Mouse (Mus musculus) C2C12 (cell line): Measurements from ENCODE around the gene Cep41. TPM values are rescaled to one million over a fixed set of nuclear protein-coding genes. Genes with fewer than 3 reads are reported as not detected.

Experiments used
- H3K27me3 ChIP-seq: one replicate; pipeline ENCODE4 v1.6.1; 2011; ENCODE audit not compliant: control insufficient read depth, insufficient read depth, insufficient read length
- H3K36me3 ChIP-seq: one replicate; pipeline ENCODE4 v1.6.1; 2011; ENCODE audit not compliant: control insufficient read depth, insufficient read depth
- H3K4me3 ChIP-seq: one replicate; pipeline ENCODE4 v1.5.1; 2011; ENCODE audit warnings: mild to moderate bottlenecking, control low read depth; ENCODE audit not compliant: poor library complexity, insufficient read depth, severe bottlenecking
- H3K79me2 ChIP-seq: one replicate; pipeline ENCODE4 v1.6.1; 2011; ENCODE audit not compliant: control insufficient read depth, insufficient read depth
- H3K79me3 ChIP-seq: one replicate; pipeline ENCODE4 v1.6.1; 2011; ENCODE audit warnings: low read depth, control low read depth
- H3ac ChIP-seq: one replicate; pipeline ENCODE3; 2011; ENCODE audit warnings: low read depth; ENCODE audit not compliant: control insufficient read depth, insufficient read length
- CEBPB ChIP-seq: IDR thresholded peaks from one replicate; pipeline ENCODE4 v1.6.1; 2011; ENCODE audit warnings: low read depth, mild to moderate bottlenecking, control low read depth, moderate library complexity
- CTCF ChIP-seq: IDR thresholded peaks from one replicate; pipeline ENCODE4 v1.5.1; 2011; ENCODE audit not compliant: control insufficient read depth, insufficient read depth, insufficient read length
- FOSL1 ChIP-seq: IDR thresholded peaks from one replicate; pipeline ENCODE4 v1.8.0; 2011; ENCODE audit warnings: mild to moderate bottlenecking, low read length; ENCODE audit not compliant: poor library complexity, insufficient read depth, severe bottlenecking
- MAX ChIP-seq: IDR thresholded peaks from one replicate; pipeline ENCODE4 v1.6.1; 2011; ENCODE audit warnings: mild to moderate bottlenecking, control low read depth
- MYOD1 ChIP-seq: IDR thresholded peaks from one replicate; pipeline ENCODE4 v1.6.1; 2011; ENCODE audit warnings: low read depth; ENCODE audit not compliant: control insufficient read depth, insufficient read length
- MYOG ChIP-seq: IDR thresholded peaks from one replicate; pipeline ENCODE4 v1.6.1; 2011; ENCODE audit not compliant: control insufficient read depth, insufficient read length; ENCODE audit errors: extremely low read depth
- USF1 ChIP-seq: IDR thresholded peaks from one replicate; pipeline ENCODE4 v1.6.1; 2011; ENCODE audit warnings: low read depth, mild to moderate bottlenecking, control low read depth, moderate library complexity
- polyA plus RNA-seq: library from polyadenylated mRNA; unstranded; fragments of >200 nt; fragmentation: generic; extraction: Trizol; gene quantifications from one replicate; pipeline ENCODE4 v1.2.1, GENCODE M21; 2012; ENCODE audit warnings: missing spikeins

Gene Cep41
- polyA plus RNA-seq, 1 experiment, result 5.4 TPM

DNA sequence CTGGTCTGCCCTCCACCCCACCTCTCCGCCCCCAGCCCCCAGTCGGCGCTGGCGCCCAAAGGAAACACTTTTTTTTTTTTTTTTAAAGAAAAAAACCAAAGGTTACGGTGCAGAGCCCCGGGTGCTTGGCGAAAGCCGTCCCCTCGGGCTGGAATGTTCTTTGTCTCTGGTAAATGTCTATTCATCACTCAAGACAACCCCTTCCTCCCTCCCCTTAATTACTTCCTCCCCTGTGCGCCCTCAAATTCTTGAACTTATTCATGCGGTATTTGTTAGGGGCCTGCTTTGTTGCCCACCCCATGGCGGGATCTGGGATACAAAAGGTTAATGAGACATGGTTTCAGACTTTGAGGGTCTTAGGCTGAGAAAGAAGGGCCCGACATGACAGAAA is 42.8 kb upstream of the Cep41 start:
- no peak overlapping the region for H3K4me3 ChIP-seq
- no peaks in the 10 kb centered on the region for H3K79me3 ChIP-seq
- no peaks in the 10 kb centered on the region for H3K27me3 ChIP-seq
- TF ChIP-seq CEBPB, result no peak
- no peak for TF ChIP-seq MAX
- TF ChIP-seq MYOD1, result no peak
- TF ChIP-seq MYOG, result no peak
- no peak for TF ChIP-seq CTCF
- TF ChIP-seq USF1, result no peak
- TF ChIP-seq FOSL1, result no peak
- H3ac ChIP-seq, result no peak overlapping the region
- no peaks in the 10 kb centered on the region for H3K36me3 ChIP-seq
- H3K79me2 ChIP-seq, result no peaks in the 10 kb centered on the region

DNA sequence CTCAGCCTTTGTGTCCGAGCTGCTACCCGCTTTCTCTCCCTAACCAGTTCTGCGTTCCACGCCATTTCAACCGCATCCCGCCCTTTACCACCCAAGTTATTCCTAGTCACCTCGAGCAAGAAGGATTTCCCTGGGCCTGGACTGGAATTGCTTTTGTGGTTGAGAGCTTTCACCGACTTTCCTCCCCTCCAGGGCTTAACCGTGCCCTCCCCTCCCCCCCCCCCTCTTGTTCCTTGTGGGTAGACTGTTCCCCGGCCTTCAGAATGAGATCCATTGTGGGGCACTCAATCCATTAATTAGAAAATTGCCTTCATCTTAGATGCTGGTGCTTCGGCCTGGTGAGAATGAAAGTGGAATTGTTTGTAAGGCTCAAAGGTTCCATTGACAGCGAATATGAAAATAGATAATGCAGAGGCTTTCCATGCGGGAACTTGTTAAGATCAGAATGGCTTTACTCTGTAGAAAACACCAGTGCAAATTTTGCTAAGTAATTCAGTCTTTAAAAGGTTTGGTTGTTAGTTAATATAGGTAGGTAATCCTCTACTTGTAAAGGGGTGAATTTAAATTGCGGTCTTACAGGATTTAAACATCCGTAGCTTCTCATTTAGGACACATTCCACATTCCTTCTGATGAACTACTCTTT is 42.3 kb upstream of the Cep41 start:
- no peaks in the 10 kb centered on the region for H3K36me3 ChIP-seq
- no peak for TF ChIP-seq FOSL1
- H3K79me3 ChIP-seq, result no peaks in the 10 kb centered on the region
- H3K4me3 ChIP-seq, result no peak overlapping the region
- H3ac ChIP-seq, result no peak overlapping the region
- H3K79me2 ChIP-seq, result no peaks in the 10 kb centered on the region
- H3K27me3 ChIP-seq, result no peaks in the 10 kb centered on the region

DNA sequence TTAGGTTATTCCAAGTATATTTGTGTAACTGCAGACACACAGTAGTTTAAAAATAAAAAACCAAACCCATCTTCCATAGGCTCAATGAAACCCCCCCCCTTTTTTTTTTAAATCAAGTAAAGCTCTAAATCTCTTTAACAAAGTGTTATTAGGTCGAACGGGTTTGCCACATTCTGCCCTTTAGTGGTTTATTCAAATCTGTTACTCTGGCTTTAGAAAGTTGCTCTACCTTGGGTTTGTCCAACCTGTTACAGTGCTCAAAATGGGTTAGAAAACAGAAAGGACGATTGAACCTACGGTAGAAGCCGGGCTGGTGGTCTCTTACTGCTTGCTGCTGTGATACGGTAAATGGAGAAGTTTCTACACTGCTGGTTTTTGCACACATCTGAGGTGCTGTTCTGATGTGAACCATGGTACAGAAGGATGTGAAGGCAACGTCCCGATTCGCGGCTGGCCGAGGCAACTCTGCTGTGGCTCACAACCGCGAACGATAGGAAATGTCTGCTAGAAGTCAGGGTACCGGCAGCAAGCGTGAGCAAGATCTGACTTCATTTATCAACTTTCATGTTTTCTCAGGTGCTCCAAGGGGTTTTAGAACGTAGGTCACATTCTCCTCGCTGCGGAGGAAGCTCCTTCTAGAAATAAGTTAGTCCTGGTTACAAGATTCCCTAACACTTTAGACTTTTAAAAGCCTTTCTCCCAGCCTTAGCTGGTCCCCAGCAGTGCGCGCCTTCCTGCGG is 41.6 kb upstream of the Cep41 start:
- Histone ChIP-seq H3K4me3 (no peak overlapping the region), H3K36me3 (no peaks in the 10 kb centered on the region), H3K79me3 (no peaks in the 10 kb centered on the region), H3K27me3 (no peaks in the 10 kb centered on the region), H3ac (no peak overlapping the region), H3K79me2 (no peaks in the 10 kb centered on the region)
- no peak for TF ChIP-seq CTCF
- TF ChIP-seq CEBPB, result no peak
- no peak for TF ChIP-seq MYOD1
- no peak for TF ChIP-seq MAX
- no peak for TF ChIP-seq FOSL1
- no peak for TF ChIP-seq USF1
- TF ChIP-seq MYOG, result no peak

DNA sequence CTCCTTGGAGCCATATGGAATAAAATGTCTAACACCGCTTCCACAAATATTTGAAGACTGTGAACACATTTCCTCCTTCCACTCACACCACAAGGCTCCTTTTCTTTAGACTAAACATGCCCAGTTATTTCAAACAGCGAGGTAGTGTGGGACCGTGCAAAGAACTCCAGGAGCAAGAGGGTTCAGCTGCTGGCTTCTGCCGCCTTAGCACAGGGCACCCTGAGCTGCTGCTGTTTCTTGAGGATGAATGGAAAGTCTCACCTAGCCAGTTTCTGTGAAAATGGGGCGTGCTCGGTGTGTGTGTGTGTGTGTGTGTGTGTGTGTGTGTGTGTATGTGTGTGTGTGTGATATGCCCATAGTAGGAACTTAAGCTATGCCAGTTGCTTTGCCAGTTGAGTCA is 40.9 kb upstream of the Cep41 start:
- H3K27me3 ChIP-seq, result no peaks in the 10 kb centered on the region
- no peak overlapping the region for H3ac ChIP-seq
- H3K79me3 ChIP-seq, result no peaks in the 10 kb centered on the region
- TF ChIP-seq MYOD1 (no peak), USF1 (no peak), MYOG (no peak), CEBPB (no peak), FOSL1 (no peak), CTCF (no peak), MAX (no peak)
- H3K36me3 ChIP-seq, result no peaks in the 10 kb centered on the region
- no peaks in the 10 kb centered on the region for H3K79me2 ChIP-seq
- H3K4me3 ChIP-seq, result no peak overlapping the region

DNA sequence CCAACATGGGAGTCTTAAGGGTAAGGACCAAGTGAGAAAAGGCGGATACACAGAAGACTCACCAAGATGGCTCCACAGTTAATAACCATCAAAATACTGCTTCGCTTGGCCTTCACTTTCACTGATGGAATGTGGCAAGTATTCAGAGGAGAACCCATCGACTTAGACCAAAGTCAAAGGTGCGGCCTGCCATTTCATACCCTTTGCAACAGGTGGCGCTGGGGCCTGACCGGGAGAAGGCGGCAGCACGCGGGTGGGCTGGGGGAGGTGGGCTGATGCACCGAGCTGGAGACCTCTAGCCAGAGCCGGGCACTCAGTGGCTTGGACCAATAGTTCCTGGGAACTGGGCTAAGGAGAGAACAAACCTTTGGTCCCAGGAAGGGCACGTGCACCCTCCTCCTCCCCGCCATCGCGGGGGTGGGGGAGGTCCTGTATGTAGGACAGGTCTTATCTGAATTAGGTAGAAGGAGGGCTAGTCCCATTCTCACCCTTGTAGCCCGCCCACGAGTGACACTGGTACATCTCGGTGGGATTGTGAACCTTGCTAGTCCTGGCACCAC is 39.1 kb upstream of the Cep41 start:
- H3K79me3 ChIP-seq, result no peaks in the 10 kb centered on the region
- H3K4me3 ChIP-seq, result no peak overlapping the region
- H3ac ChIP-seq, result no peak overlapping the region
- no peak for TF ChIP-seq USF1
- TF ChIP-seq FOSL1, result no peak
- no peak for TF ChIP-seq CTCF
- no peak for TF ChIP-seq MAX
- no peak for TF ChIP-seq MYOD1
- TF ChIP-seq CEBPB, result no peak
- no peak for TF ChIP-seq MYOG
- H3K27me3 ChIP-seq, result no peaks in the 10 kb centered on the region
- H3K79me2 ChIP-seq, result no peaks in the 10 kb centered on the region
- no peaks in the 10 kb centered on the region for H3K36me3 ChIP-seq
